Mouse (Mus musculus): ENCODE results near the gene Scarb2. TPM values are rescaled to one million over a fixed set of nuclear protein-coding genes. Genes with fewer than 3 reads are reported as not detected.

Gene Scarb2
- polyA plus RNA-seq, 1 experiment, result 4.8 TPM

GRCm38 (mm10) chr5:92498225-92498624, 8.4 kb downstream of the Scarb2 start:
- no peaks in the 10 kb centered on the region for H3K27me3 ChIP-seq (replicated peaks)
- TF ChIP-seq GATA1 (IDR thresholded peaks at IDR 0.05; ENCODE audit: borderline replicate concordance, low read length) (no peak), FLI1 (IDR thresholded peaks at IDR 0.05; ENCODE audit: low read length) (no peak)
- H3K4me3 ChIP-seq (replicated peaks), result no peak overlapping the region
- peaks cover 47% of the 10 kb centered on the region for H3K4me1 ChIP-seq
- no peaks in the 10 kb centered on the region for H3K9me3 ChIP-seq
- H3K36me3 ChIP-seq (replicated peaks; ENCODE audit: low read length), result peaks cover 16% of the 10 kb centered on the region

- no peak for TF ChIP-seq FLI1 (IDR thresholded peaks at IDR 0.05; ENCODE audit: low read length)
- Histone ChIP-seq H3K9me3 (no peaks in the 10 kb centered on the region), H3K4me3 (replicated peaks) (no peak overlapping the region), H3K27me3 (replicated peaks) (no peaks in the 10 kb centered on the region), H3K4me1 (peaks cover 52% of the 10 kb centered on the region), H3K36me3 (replicated peaks; ENCODE audit: low read length) (peaks cover 13% of the 10 kb centered on the region)
Measured at GRCm38 (mm10) chr5:92495771-92496409, 10.7 kb downstream of the Scarb2 start.

GRCm38 (mm10) chr5:92495291-92495690, 11.3 kb downstream of the Scarb2 start:
- peaks cover 52% of the 10 kb centered on the region for H3K4me1 ChIP-seq

GRCm38 (mm10) chr5:92493423-92493822, 13.2 kb downstream of the Scarb2 start:
- Histone ChIP-seq H3K4me3 (replicated peaks) (no peak overlapping the region), H3K36me3 (replicated peaks; ENCODE audit: low read length) (peaks cover 7% of the 10 kb centered on the region), H3K4me1 (peaks cover 51% of the 10 kb centered on the region), H3K27me3 (replicated peaks) (no peaks in the 10 kb centered on the region), H3K9me3 (no peaks in the 10 kb centered on the region)
- TF ChIP-seq FLI1 (IDR thresholded peaks at IDR 0.05; ENCODE audit: low read length), result no peak
- no peak for TF ChIP-seq GATA1 (IDR thresholded peaks at IDR 0.05; ENCODE audit: borderline replicate concordance, low read length)

More at GRCm38 (mm10) chr5:92495291-92495690, 11.3 kb downstream of the Scarb2 start:
- Histone ChIP-seq H3K36me3 (replicated peaks; ENCODE audit: low read length) (peaks cover 11% of the 10 kb centered on the region), H3K27me3 (replicated peaks) (no peaks in the 10 kb centered on the region), H3K9me3 (no peaks in the 10 kb centered on the region), H3K4me3 (replicated peaks) (no peak overlapping the region)
- TF ChIP-seq GATA1 (IDR thresholded peaks at IDR 0.05; ENCODE audit: borderline replicate concordance, low read length), result no peak
- TF ChIP-seq FLI1 (IDR thresholded peaks at IDR 0.05; ENCODE audit: low read length), result no peak

GRCm38 (mm10) chr5:92490779-92491178, 15.9 kb downstream of the Scarb2 start:
- Histone ChIP-seq H3K9me3 (peaks cover 4% of the 10 kb centered on the region; the same call in 1 of the 2 replicates), H3K4me3 (replicated peaks) (no peak overlapping the region), H3K4me1 (peaks cover 53% of the 10 kb centered on the region), H3K27me3 (replicated peaks) (no peaks in the 10 kb centered on the region), H3K36me3 (replicated peaks; ENCODE audit: low read length) (peaks cover 15% of the 10 kb centered on the region)
- no peak for TF ChIP-seq GATA1 (IDR thresholded peaks at IDR 0.05; ENCODE audit: borderline replicate concordance, low read length)
- TF ChIP-seq FLI1 (IDR thresholded peaks at IDR 0.05; ENCODE audit: low read length), result no peak

- peaks cover 18% of the 10 kb centered on the region for H3K36me3 ChIP-seq (replicated peaks; ENCODE audit: low read length)
- H3K4me1 ChIP-seq, result peaks cover 48% of the 10 kb centered on the region
- TF ChIP-seq FLI1 (IDR thresholded peaks at IDR 0.05; ENCODE audit: low read length), result no peak
- TF ChIP-seq GATA1 (IDR thresholded peaks at IDR 0.05; ENCODE audit: borderline replicate concordance, low read length), result no peak
- peaks cover 4% of the 10 kb centered on the region; the same call in 1 of the 2 replicates for H3K9me3 ChIP-seq
- H3K27me3 ChIP-seq (replicated peaks), result no peaks in the 10 kb centered on the region
- H3K4me3 ChIP-seq (replicated peaks), result no peak overlapping the region
Measured at GRCm38 (mm10) chr5:92490304-92490703, 16.3 kb downstream of the Scarb2 start.

- Histone ChIP-seq H3K36me3 (replicated peaks; ENCODE audit: low read length) (peaks cover 25% of the 10 kb centered on the region), H3K9me3 (peaks cover 4% of the 10 kb centered on the region; the same call in 1 of the 2 replicates), H3K27me3 (replicated peaks) (no peaks in the 10 kb centered on the region), H3K4me1 (peaks cover 46% of the 10 kb centered on the region), H3K4me3 (replicated peaks) (no peak overlapping the region)
- TF ChIP-seq GATA1 (IDR thresholded peaks at IDR 0.05; ENCODE audit: borderline replicate concordance, low read length), result no peak
- no peak for TF ChIP-seq FLI1 (IDR thresholded peaks at IDR 0.05; ENCODE audit: low read length)
Measured at GRCm38 (mm10) chr5:92489503-92489902, 17.1 kb downstream of the Scarb2 start.

- peaks cover 31% of the 10 kb centered on the region for H3K36me3 ChIP-seq (replicated peaks; ENCODE audit: low read length)
- no peaks in the 10 kb centered on the region for H3K27me3 ChIP-seq (replicated peaks)
- peaks cover 46% of the 10 kb centered on the region for H3K4me1 ChIP-seq
- TF ChIP-seq FLI1 (IDR thresholded peaks at IDR 0.05; ENCODE audit: low read length) (no peak), GATA1 (IDR thresholded peaks at IDR 0.05; ENCODE audit: borderline replicate concordance, low read length) (no peak)
- peaks cover 4% of the 10 kb centered on the region; the same call in 1 of the 2 replicates for H3K9me3 ChIP-seq
- no peak overlapping the region for H3K4me3 ChIP-seq (replicated peaks)
Measured at GRCm38 (mm10) chr5:92488961-92489360, 17.7 kb downstream of the Scarb2 start.

- TF ChIP-seq GATA1 (IDR thresholded peaks at IDR 0.05; ENCODE audit: borderline replicate concordance, low read length), result no peak
- no peak for TF ChIP-seq FLI1 (IDR thresholded peaks at IDR 0.05; ENCODE audit: low read length)
- H3K4me1 ChIP-seq, result peaks cover 46% of the 10 kb centered on the region
- no peaks in the 10 kb centered on the region for H3K27me3 ChIP-seq (replicated peaks)
- H3K4me3 ChIP-seq (replicated peaks), result peak overlapping the region; percentile 14
- H3K9me3 ChIP-seq, result peaks cover 4% of the 10 kb centered on the region; the same call in 1 of the 2 replicates
- peaks cover 33% of the 10 kb centered on the region for H3K36me3 ChIP-seq (replicated peaks; ENCODE audit: low read length)
Measured at GRCm38 (mm10) chr5:92488408-92488807, 18.2 kb downstream of the Scarb2 start.

- H3K36me3 ChIP-seq (replicated peaks; ENCODE audit: low read length), result peaks cover 43% of the 10 kb centered on the region
- H3K4me3 ChIP-seq (replicated peaks), result no peak overlapping the region
- TF ChIP-seq FLI1 (IDR thresholded peaks at IDR 0.05; ENCODE audit: low read length) (no peak), GATA1 (IDR thresholded peaks at IDR 0.05; ENCODE audit: borderline replicate concordance, low read length) (no peak)
- H3K4me1 ChIP-seq, result peaks cover 43% of the 10 kb centered on the region
- H3K9me3 ChIP-seq, result peaks cover 4% of the 10 kb centered on the region; the same call in 1 of the 2 replicates
- H3K27me3 ChIP-seq (replicated peaks), result no peaks in the 10 kb centered on the region
Measured at GRCm38 (mm10) chr5:92486758-92487157, 19.9 kb downstream of the Scarb2 start.

All from megakaryocyte, embryonic 14.5 days (primary cell).